Mouse (Mus musculus): ENCODE data around the gene Rtl8c.
"Not testable (repeated sequence)": the region's sequence is repeated elsewhere in the genome, so short reads cannot be mapped to it uniquely, and the experiment has no call there.

The Rtl8c gene

GRCm38 (mm10) chrX:53607242-53608121 lies at the start of gene Rtl8c:
TSS of gene Rtl8c (plus strand) at chrX:53608032.
- DNase-seq: peak; percentile 81

- DNase-seq: peak; percentile 16
Measured at GRCm38 (mm10) chrX:53579311-53579710, 28.5 kb upstream of the Rtl8c start.

GRCm38 (mm10) chrX:53581407-53581806 lies 26.4 kb upstream of the Rtl8c start:
- not testable (repeated sequence) for DNase-seq

- DNase-seq: not testable (repeated sequence)
Measured at GRCm38 (mm10) chrX:53583404-53583803, 24.4 kb upstream of the Rtl8c start.

GRCm38 (mm10) chrX:53599993-53600392 lies 7.8 kb upstream of the Rtl8c start:
- peak; percentile 71 for DNase-seq

- not testable (repeated sequence) for DNase-seq
Measured at GRCm38 (mm10) chrX:53606176-53606575, 1.7 kb upstream of the Rtl8c start.

GRCm38 (mm10) chrX:53608122-53608813 lies 436 bp downstream of the Rtl8c start:
- peak; percentile 17 for DNase-seq

GRCm38 (mm10) chrX:53608879-53609278 lies 1.0 kb downstream of the Rtl8c start, which contains the start of gene Gm14597:
TSS of gene Gm14597 (minus strand) at chrX:53608979.
- DNase-seq: not testable (repeated sequence)

GRCm38 (mm10) chrX:53610571-53610970 lies 2.7 kb downstream of the Rtl8c start:
- peak; percentile 73 for DNase-seq

GRCm38 (mm10) chrX:53611395-53611794 lies 3.6 kb downstream of the Rtl8c start:
- DNase-seq: not testable (repeated sequence)

- not testable (repeated sequence) for DNase-seq
Measured at GRCm38 (mm10) chrX:53638107-53638506, 30.3 kb downstream of the Rtl8c start.

- not testable (repeated sequence) for DNase-seq
Measured at GRCm38 (mm10) chrX:53642604-53642979, 34.8 kb downstream of the Rtl8c start.

GRCm38 (mm10) chrX:53642980-53643961 lies 35.4 kb downstream of the Rtl8c start, which contains the start of gene Rtl8a:
TSS of gene Rtl8a (minus strand) at chrX:53643682.
- DNase-seq: peak; percentile 91

GRCm38 (mm10) chrX:53645885-53646284 lies 38.1 kb downstream of the Rtl8c start:
- DNase-seq: peak; percentile 6

- DNase-seq: not testable (repeated sequence)
Measured at GRCm38 (mm10) chrX:53652917-53653316, 45.1 kb downstream of the Rtl8c start.

All from kidney, postnatal 10 days (tissue).